Mouse (Mus musculus): ENCODE results near the gene Ankrd44.

DNA sequence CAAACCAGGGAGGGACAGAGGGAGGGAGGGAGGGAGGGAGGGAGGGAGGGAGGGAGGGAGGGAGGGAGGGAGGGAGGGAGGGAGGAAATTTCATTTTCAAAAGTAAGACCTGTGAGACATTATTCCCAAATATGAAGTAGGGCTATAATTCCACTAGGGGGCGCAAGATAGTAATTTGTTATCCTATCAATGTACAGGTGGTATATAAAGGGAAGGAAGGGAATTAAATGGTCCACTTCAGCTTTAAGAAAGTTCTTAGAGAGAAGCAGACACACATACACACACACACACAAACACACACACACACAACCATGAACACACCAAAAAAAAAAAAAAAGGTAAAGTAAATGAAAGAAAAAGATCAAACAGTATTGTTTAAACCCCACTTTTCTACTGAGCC, 93.4 kb downstream of the Ankrd44 start:
- TF ChIP-seq CTCF (IDR thresholded peaks at IDR 0.05) = peak; percentile 67
- TF ChIP-seq POLR2A (IDR thresholded peaks at IDR 0.05; ENCODE audit: insufficient read depth, low read depth, low read length) = no peak
- no peak for TF ChIP-seq EP300 (IDR thresholded peaks at IDR 0.05; ENCODE audit: insufficient read depth, low read depth, low read length)

All from heart, adult 2 months (tissue).